Mouse (Mus musculus) cerebellum, adult 18-20 months (tissue): Measurements from ENCODE around the gene Ctse.
A peak's percentile ranks its signal among the peaks of the same experiment; 100 is the strongest.

Experiments used
- DNase-seq, 2 experiments: peaks; one replicate each; pipeline ENCODE4 v3.0.0; 2021

The Ctse gene

GRCm38 (mm10) chr1:131655601-131656000 is 17.5 kb downstream of the Ctse start:
- no peak for DNase-seq

- peak; percentile 90 to 92 for DNase-seq
These were observed 19.8 kb downstream of the Ctse start for GRCm38 (mm10) chr1:131657945-131658354.

GRCm38 (mm10) chr1:131659512-131660085 is 21.5 kb downstream of the Ctse start:
- DNase-seq = no peak

- no peak for DNase-seq
These were observed 22.2 kb downstream of the Ctse start for GRCm38 (mm10) chr1:131660266-131660665.

- no peak for DNase-seq
These were observed 22.8 kb downstream of the Ctse start for GRCm38 (mm10) chr1:131660716-131661472.

- DNase-seq = no peak
These were observed 23.6 kb downstream of the Ctse start for GRCm38 (mm10) chr1:131661749-131662148.

GRCm38 (mm10) chr1:131663286-131663995 is 25.3 kb downstream of the Ctse start:
- no peak for DNase-seq

- DNase-seq = no peak
These were observed 26.0 kb downstream of the Ctse start for GRCm38 (mm10) chr1:131664136-131664535.

- no peak for DNase-seq
These were observed 27.8 kb downstream of the Ctse start for GRCm38 (mm10) chr1:131665886-131666285.

- no peak for DNase-seq
These were observed 33.0 kb downstream of the Ctse start for GRCm38 (mm10) chr1:131671113-131671512.

GRCm38 (mm10) chr1:131672361-131672760 is 34.3 kb downstream of the Ctse start:
- DNase-seq = no peak

- DNase-seq = no peak
These were observed 41.5 kb downstream of the Ctse start for GRCm38 (mm10) chr1:131679644-131680043.

- no peak for DNase-seq
These were observed 49.6 kb downstream of the Ctse start for GRCm38 (mm10) chr1:131687739-131688138.

GRCm38 (mm10) chr1:131688475-131688874 is 50.4 kb downstream of the Ctse start, which contains the start of gene Rab7b:
Gene Rab7b, plus strand, starts transcription at chr1:131688695.
- DNase-seq = no peak

GRCm38 (mm10) chr1:131689016-131689415 is 50.9 kb downstream of the Ctse start:
- DNase-seq = no peak

- no peak for DNase-seq
These were observed 51.8 kb downstream of the Ctse start for GRCm38 (mm10) chr1:131689899-131690298.

- no peak for DNase-seq
These were observed 52.3 kb downstream of the Ctse start for GRCm38 (mm10) chr1:131690435-131690834.

- DNase-seq = no peak
These were observed 53.2 kb downstream of the Ctse start for GRCm38 (mm10) chr1:131691356-131691755.

GRCm38 (mm10) chr1:131695308-131695707 is 57.2 kb downstream of the Ctse start:
- no peak for DNase-seq

- DNase-seq = peak in 1 of 2 experiments; percentile 16
These were observed 58.2 kb downstream of the Ctse start for GRCm38 (mm10) chr1:131696325-131696724.

GRCm38 (mm10) chr1:131698770-131699169 is 60.7 kb downstream of the Ctse start:
- DNase-seq = no peak

- DNase-seq = no peak
These were observed 61.5 kb downstream of the Ctse start for GRCm38 (mm10) chr1:131699642-131700041.

- DNase-seq = no peak
These were observed 62.3 kb downstream of the Ctse start for GRCm38 (mm10) chr1:131700447-131700846.

- DNase-seq = no peak
These were observed 63.3 kb downstream of the Ctse start for GRCm38 (mm10) chr1:131701391-131701790.
